Mouse (Mus musculus): ENCODE data around the gene Hist1h2an. TPM values are rescaled to one million over a fixed set of nuclear protein-coding genes. Genes with fewer than 3 reads are reported as not detected.
"Not testable (repeated sequence)": the region's sequence is repeated elsewhere in the genome, so short reads cannot be mapped to it uniquely, and the experiment has no call there.

The Hist1h2an gene
- total and polyA plus RNA-seq, 3 experiments = not detected

- Histone ChIP-seq H3K9ac (ENCODE audit: low read depth, low read length) (peak overlapping the region; percentile 85), H3K4me3 (peak overlapping the region; percentile 77), H3K27ac (peak overlapping the region; percentile 83), H3K27me3 (ENCODE audit: control insufficient read depth, insufficient read depth, low read length) (no peaks in the 10 kb centered on the region), H3K36me3 (ENCODE audit: control insufficient read depth, insufficient read depth, low read length) (no peaks in the 10 kb centered on the region), H3K4me1 (ENCODE audit: control insufficient read depth, insufficient read depth, low read length) (peaks cover 2% of the 10 kb centered on the region; the same call in 1 of the 2 replicates), H3K79me2 (replicated peaks; ENCODE audit: control insufficient read depth, insufficient read depth, low read length) (0 out of 2 replicates have a peak, but pooled peaks cover 1% of the 10 kb centered on the region)
- intact Hi-C loops (cut with DNase I) = loop anchor here (2.0 to 5.0 kb wide), 3 partner anchors 28 to 263 kb away; partner anchors contain the start of genes Hist1h2ag, Hist1h2bj, Hist1h4i and Hist1h4k
- peak; percentile 43 for TF ChIP-seq POLR2A (IDR thresholded peaks at IDR 0.05; ENCODE audit: insufficient read depth, low read depth, low read length)
- no peak for TF ChIP-seq CTCF (IDR thresholded peaks at IDR 0.05)
- TF ChIP-seq EP300 (IDR thresholded peaks at IDR 0.05; ENCODE audit: insufficient read depth, low read depth, low read length) = no peak
- 5% methylated on average over 33 of the region's 33 CpGs for WGBS
- peak; percentile 65 to 74 for DNase-seq
Observed at GRCm38 (mm10) chr13:21778814-21779766, 7.9 kb downstream of the Hist1h2an start.

DNA sequence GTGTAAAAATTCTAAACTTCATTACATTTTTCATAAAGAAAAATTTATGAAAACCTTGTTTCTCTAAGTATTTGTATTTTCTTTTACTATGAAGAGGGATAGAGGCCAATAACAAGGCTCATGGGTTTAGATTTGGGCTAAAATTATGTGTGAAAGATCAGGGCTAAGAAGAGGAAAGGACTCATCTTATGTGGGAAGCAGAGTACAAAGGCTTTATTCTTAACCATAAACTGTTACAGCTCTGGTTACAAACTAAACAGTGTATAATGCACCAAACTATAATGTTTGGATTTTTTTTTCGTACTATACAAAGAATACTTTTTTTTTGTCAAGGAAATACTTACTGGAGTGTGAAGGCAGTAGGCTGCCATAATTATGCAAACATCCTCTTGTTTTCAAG lies 31.3 kb downstream of the Hist1h2an start:
- 79% methylated on average over 1 of the region's 1 CpGs for WGBS
- Histone ChIP-seq H3K36me3 (ENCODE audit: control insufficient read depth, insufficient read depth, low read length) (no peaks in the 10 kb centered on the region), H3K27me3 (ENCODE audit: control insufficient read depth, insufficient read depth, low read length) (no peaks in the 10 kb centered on the region), H3K9ac (ENCODE audit: low read depth, low read length) (no peak overlapping the region), H3K27ac (no peak overlapping the region), H3K79me2 (replicated peaks; ENCODE audit: control insufficient read depth, insufficient read depth, low read length) (no peaks in the 10 kb centered on the region), H3K4me3 (no peak overlapping the region), H3K4me1 (ENCODE audit: control insufficient read depth, insufficient read depth, low read length) (no peaks in the 10 kb centered on the region; the same call in 1 of the 2 replicates)
- intact Hi-C loops (cut with DNase I) = loop anchor here (10.0 kb wide), 3 partner anchors 289 to 1979 kb away; partner anchors contain the start of genes Hist1h1c, Hist1h2ac, Hist1h2ag and Hist1h2bc
- no peak for TF ChIP-seq POLR2A (IDR thresholded peaks at IDR 0.05; ENCODE audit: insufficient read depth, low read depth, low read length)
- no peak for TF ChIP-seq CTCF (IDR thresholded peaks at IDR 0.05)
- no peak for TF ChIP-seq EP300 (IDR thresholded peaks at IDR 0.05; ENCODE audit: insufficient read depth, low read depth, low read length)
- no peak for DNase-seq

DNA sequence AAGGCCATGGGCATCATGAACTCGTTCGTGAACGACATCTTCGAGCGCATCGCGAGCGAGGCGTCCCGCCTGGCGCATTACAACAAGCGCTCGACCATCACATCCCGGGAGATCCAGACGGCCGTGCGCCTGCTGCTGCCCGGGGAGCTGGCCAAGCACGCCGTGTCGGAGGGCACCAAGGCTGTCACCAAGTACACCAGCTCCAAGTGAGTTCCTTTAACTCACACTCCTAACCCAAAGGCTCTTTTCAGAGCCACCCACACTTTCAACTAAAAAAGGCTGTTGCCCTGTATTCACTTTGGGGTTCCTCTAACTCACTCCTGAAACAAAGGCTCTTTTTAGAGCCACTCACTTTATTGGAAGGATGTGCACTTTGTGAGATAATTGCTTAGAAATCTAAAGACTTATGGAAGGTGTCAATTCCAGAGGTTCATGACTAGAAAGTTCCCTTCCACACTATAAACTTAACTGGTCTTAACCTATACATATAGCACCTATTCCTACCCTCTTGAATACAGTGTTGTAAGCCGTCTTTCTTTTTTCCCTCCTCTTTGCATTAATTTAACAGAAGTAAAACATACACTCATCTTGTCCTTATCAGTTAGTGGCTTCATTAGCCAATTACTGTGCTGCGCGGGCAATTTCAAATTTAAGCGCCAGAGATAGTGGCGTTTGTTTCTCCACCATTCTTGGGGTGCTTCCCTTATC lies 32.6 kb downstream of the Hist1h2an start:
- 4% methylated on average over 15 of the region's 26 CpGs for WGBS
- intact Hi-C loops (cut with DNase I) = loop anchor here (10.0 kb wide), 3 partner anchors 290 to 1980 kb away; partner anchors contain the start of genes Hist1h1c, Hist1h2ac, Hist1h2ag and Hist1h2bc

DNA sequence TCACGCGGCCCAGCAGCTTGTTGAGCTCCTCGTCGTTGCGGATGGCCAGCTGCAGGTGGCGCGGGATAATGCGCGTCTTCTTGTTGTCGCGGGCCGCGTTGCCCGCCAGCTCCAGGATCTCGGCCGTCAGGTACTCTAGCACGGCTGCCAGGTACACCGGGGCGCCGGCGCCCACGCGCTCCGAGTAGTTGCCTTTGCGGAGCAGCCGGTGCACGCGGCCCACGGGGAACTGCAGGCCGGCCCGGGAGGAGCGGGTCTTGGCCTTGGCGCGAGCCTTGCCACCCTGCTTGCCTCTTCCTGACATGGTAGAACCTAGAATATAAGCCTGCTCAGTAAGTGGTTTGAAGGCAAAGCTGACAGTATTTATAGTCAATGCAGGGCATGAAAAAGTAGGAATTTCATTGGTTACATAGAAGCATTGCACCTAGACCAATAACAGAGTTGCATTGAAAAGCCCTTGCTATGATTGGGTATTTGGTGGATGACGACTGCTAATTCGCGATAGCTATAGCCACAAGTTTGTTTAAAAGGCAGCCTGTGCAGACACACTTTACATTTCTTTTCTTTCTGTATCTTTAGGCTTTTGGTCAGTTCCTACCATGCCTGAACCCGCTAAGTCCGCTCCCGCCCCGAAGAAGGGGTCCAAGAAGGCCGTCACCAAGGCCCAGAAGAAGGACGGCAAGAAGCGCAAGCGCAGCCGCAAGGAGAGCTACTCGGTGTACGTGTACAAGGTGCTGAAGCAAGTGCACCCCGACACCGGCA lies 33.3 kb downstream of the Hist1h2an start, which contains the start of the genes Hist1h2ak and Hist1h2bn:
Hist1h2ak (minus strand) TSS at position 304 of the 762 bp plus-strand sequence.
Hist1h2bn (plus strand) TSS at position 600 of the 762 bp plus-strand sequence.
- H3K27me3 ChIP-seq (ENCODE audit: control insufficient read depth, insufficient read depth, low read length); H3K79me2 ChIP-seq (replicated peaks; ENCODE audit: control insufficient read depth, insufficient read depth, low read length); H3K4me1 ChIP-seq (ENCODE audit: control insufficient read depth, insufficient read depth, low read length); H3K36me3 ChIP-seq (ENCODE audit: control insufficient read depth, insufficient read depth, low read length): not testable (repeated sequence)
- intact Hi-C loops (cut with DNase I) = loop anchor here (2.0 to 10.0 kb wide), 4 partner anchors 33 to 1981 kb away; partner anchors contain the start of genes Hist1h1c, Hist1h2ac, Hist1h2ag and Hist1h2an
- DNase-seq = peak; percentile 62 to 68
- peak within 1 kb of the TSS; percentile 59; the same call in 1 of the 2 replicates for H3K27ac ChIP-seq
- WGBS = under 1% methylated on average over 48 of the region's 50 CpGs
- TF ChIP-seq CTCF (IDR thresholded peaks at IDR 0.05) (peak; percentile 24; the same call in 1 of the 2 replicates), POLR2A (IDR thresholded peaks at IDR 0.05; ENCODE audit: insufficient read depth, low read depth, low read length) (peak; percentile 61; the same call in 1 of the 2 replicates)
- H3K9ac ChIP-seq (ENCODE audit: low read depth, low read length) = peak within 1 kb of the TSS; percentile 77
- H3K4me3 ChIP-seq = peak within 1 kb of the TSS; percentile 60

More for the DNA sequence above, 32.6 kb downstream of the Hist1h2an start:
- not testable (repeated sequence) for DNase-seq; H3K36me3 ChIP-seq (ENCODE audit: control insufficient read depth, insufficient read depth, low read length); H3K4me1 ChIP-seq (ENCODE audit: control insufficient read depth, insufficient read depth, low read length); H3K27ac ChIP-seq; H3K27me3 ChIP-seq (ENCODE audit: control insufficient read depth, insufficient read depth, low read length); H3K79me2 ChIP-seq (replicated peaks; ENCODE audit: control insufficient read depth, insufficient read depth, low read length)
- Histone ChIP-seq H3K9ac (ENCODE audit: low read depth, low read length) (peak overlapping the region; percentile 38; the same call in 1 of the 2 replicates), H3K4me3 (peak overlapping the region; percentile 40)

- 9% methylated on average over 10 of the region's 10 CpGs for WGBS
- intact Hi-C loops (cut with DNase I) = loop anchor here (2.0 to 10.0 kb wide), 4 partner anchors 34 to 1982 kb away; partner anchors contain the start of genes Hist1h1c, Hist1h2ac, Hist1h2ag and Hist1h2an
- H3K79me2 ChIP-seq (replicated peaks; ENCODE audit: control insufficient read depth, insufficient read depth, low read length) = no peaks in the 10 kb centered on the region
- TF ChIP-seq CTCF (IDR thresholded peaks at IDR 0.05) (no peak), EP300 (IDR thresholded peaks at IDR 0.05; ENCODE audit: insufficient read depth, low read depth, low read length) (no peak), POLR2A (IDR thresholded peaks at IDR 0.05; ENCODE audit: insufficient read depth, low read depth, low read length) (no peak)
- H3K9ac ChIP-seq (ENCODE audit: low read depth, low read length) = peak overlapping the region; percentile 77
- H3K4me3 ChIP-seq = peak overlapping the region; percentile 60
- peaks cover 2% of the 10 kb centered on the region; the same call in 1 of the 2 replicates for H3K36me3 ChIP-seq (ENCODE audit: control insufficient read depth, insufficient read depth, low read length)
- H3K27me3 ChIP-seq (ENCODE audit: control insufficient read depth, insufficient read depth, low read length) = no peaks in the 10 kb centered on the region
- no peak for DNase-seq
- H3K27ac ChIP-seq = peak overlapping the region; percentile 56; the same call in 1 of the 2 replicates
- no peaks in the 10 kb centered on the region; the same call in none of the 2 replicates for H3K4me1 ChIP-seq (ENCODE audit: control insufficient read depth, insufficient read depth, low read length)
Observed at GRCm38 (mm10) chr13:21753051-21753523, 33.9 kb downstream of the Hist1h2an start.

Data from heart, adult 2 months (tissue).